In genomic region chr5:21055820-21056531, GRCm38 (mm10) we compare ENCODE assay signal across 8 mouse cellular contexts. TPM values are rescaled to one million over a fixed set of nuclear protein-coding genes. Genes with fewer than 3 reads are reported as not detected.
DNase-seq lines count a peak whose midpoint lies in the region; ATAC-seq and TF ChIP-seq lines count a peak whose summit lies in the region.

Gene Ptpn12, minus strand, starts transcription at chr5:21055911.

- TF ChIP-seq POLR2A in bone marrow macrophage, adult 2 months (IDR thresholded peaks at IDR 0.05; ENCODE audit: borderline replicate concordance, low read depth, low read length): peak; percentile 66; the same call in 1 of the 2 replicates
- TF ChIP-seq POLR2A in embryonic fibroblast, embryonic 13.5 days (IDR thresholded peaks at IDR 0.05; ENCODE audit: low read depth, low read length): peak; percentile 82

- H3K4me3 ChIP-seq in bone marrow macrophage, adult 2 months (ENCODE audit: insufficient read depth, low read length): peak within 1 kb of the TSS; percentile 96
- peak within 1 kb of the TSS; percentile 84 for H3K4me3 ChIP-seq in embryonic fibroblast, embryonic 13.5 days (ENCODE audit: insufficient read depth, low read length)
- H3K4me3 ChIP-seq in heart, embryonic 10.5 days: peak within 1 kb of the TSS; percentile 82
- peak within 1 kb of the TSS; percentile 98 for H3K4me3 ChIP-seq in kidney, embryonic 15.5 days (replicated peaks)

- no peaks in the 10 kb centered on the region for H3K27me3 ChIP-seq in heart, embryonic 10.5 days (ENCODE audit: insufficient read depth, poor library complexity, severe bottlenecking)
- no peaks in the 10 kb centered on the region for H3K27me3 ChIP-seq in kidney, embryonic 15.5 days

- H3K27ac ChIP-seq in bone marrow macrophage, adult 2 months (ENCODE audit: insufficient read depth, low read depth, low read length): peak within 1 kb of the TSS; percentile 88
- peak within 1 kb of the TSS; percentile 97 for H3K27ac ChIP-seq in embryonic fibroblast, embryonic 13.5 days (ENCODE audit: insufficient read depth, low read length)
- H3K27ac ChIP-seq in heart, embryonic 10.5 days: peak within 1 kb of the TSS; percentile 97
- H3K27ac ChIP-seq in kidney, embryonic 15.5 days: peak within 1 kb of the TSS; percentile 98

- H3K4me1 ChIP-seq in bone marrow macrophage, adult 2 months (ENCODE audit: control insufficient read depth, insufficient read depth, low read length): peaks cover 15% of the 10 kb centered on the region
- H3K4me1 ChIP-seq in embryonic fibroblast, embryonic 13.5 days (ENCODE audit: control insufficient read depth, insufficient read depth, low read length): peaks cover 3% of the 10 kb centered on the region
- H3K4me1 ChIP-seq in heart, embryonic 10.5 days: peaks cover 8% of the 10 kb centered on the region
- peaks cover 13% of the 10 kb centered on the region for H3K4me1 ChIP-seq in kidney, embryonic 15.5 days

- no peaks in the 10 kb centered on the region for H3K9me3 ChIP-seq in heart, embryonic 10.5 days
- H3K9me3 ChIP-seq in kidney, embryonic 15.5 days (replicated peaks): no peaks in the 10 kb centered on the region

- H3K4me2 ChIP-seq in kidney, embryonic 15.5 days: peak within 1 kb of the TSS; percentile 64

- DNase-seq in A20 (ENCODE audit: low read depth, low spot score) (peak; percentile 96), liver (peak; percentile 98)
- DNase-seq in heart, embryonic 10.5 days (ENCODE audit: low spot score): peak; percentile 98
- DNase-seq in spleen, postnatal 4 days (ENCODE audit: low spot score in 2 of 2): peak; percentile 93 to 97

- ATAC-seq in kidney, embryonic 15.5 days (replicated peaks; ENCODE audit: low FRiP score): peak; percentile 97
- peak; percentile 84 for ATAC-seq in monocyte, adult 5-6 weeks (replicated peaks; ENCODE audit: insufficient number of reproducible peaks, low FRiP score, low TSS enrichment, poor library complexity, severe bottlenecking)

- H3K36me3 ChIP-seq in heart, embryonic 10.5 days: no peaks in the 10 kb centered on the region
- H3K36me3 ChIP-seq in kidney, embryonic 15.5 days: no peaks in the 10 kb centered on the region

- no peak for TF ChIP-seq CTCF in bone marrow macrophage, adult 2 months (IDR thresholded peaks at IDR 0.05; ENCODE audit: low read depth, low read length)
- TF ChIP-seq CTCF in embryonic fibroblast, embryonic 13.5 days (IDR thresholded peaks at IDR 0.05; ENCODE audit: borderline replicate concordance, insufficient read depth, low read length): no peak

- peak within 1 kb of the TSS; percentile 97 for H3K9ac ChIP-seq in kidney, embryonic 15.5 days

- under 1% methylated on average over 65 of the region's 73 CpGs for WGBS in heart, embryonic 10.5 days
- under 1% methylated on average over 52 of the region's 73 CpGs for WGBS in kidney, embryonic 15.5 days

RNA-seq across cellular contexts. Expression of gene Ptpn12, which starts in this region (rescaled TPM):
- 86.0 and 92.2 TPM in 2 replicates for polyA plus RNA-seq in bone marrow macrophage, adult 2 months (2012; ENCODE audit: insufficient read depth, insufficient read length, missing spikeins)
- 93.5 and 96.4 TPM in 2 replicates for polyA plus RNA-seq in embryonic fibroblast, embryonic 13.5 days (2011; ENCODE audit: insufficient read length, low read depth, missing spikeins)
- 13.7 and 19.9 TPM in 2 replicates for polyA plus RNA-seq in heart, embryonic 10.5 days (2016; fragmentation: Nextera tagmentation; extraction: Ambion mirVana)
- 24.9 and 25.2 TPM in 2 replicates for polyA plus RNA-seq in kidney, embryonic 15.5 days (2015; fragmentation: Nextera tagmentation; extraction: Ambion mirVana)
- 113 to 194 TPM (median 152 TPM) in 3 replicates for total RNA-seq in monocyte, adult 5-6 weeks (2017)

Comparison
In these comparisons a context has a peak if more than half of its experiments do, and no peak if none do; other contexts are left out.
1. Peak in every context shown above with its lines: DNase-seq, ATAC-seq, H3K4me3 ChIP-seq and H3K27ac ChIP-seq.